Mouse (Mus musculus): ENCODE results near the gene Igfbp4. TPM values are rescaled to one million over a fixed set of nuclear protein-coding genes. Genes with fewer than 3 reads are reported as not detected.
A peak's percentile ranks its signal among the peaks of the same experiment; 100 is the strongest.

The Igfbp4 gene
- 10 to 100 TPM; 82.3 to 97.6 TPM for total RNA-seq (2021)
- long read RNA-seq, experiment 1, transcript Igfbp4-201 (4 exons, 3,831 nt) = major isoform, 76 of 99 reads
- long read RNA-seq, experiment 1, partial matches to known transcripts = 11 of 99 reads
- long read RNA-seq, experiment 1, other reads (novel, unspliced or antisense) = 12 of 99 reads
- long read RNA-seq, experiment 2, transcript Igfbp4-201 (4 exons, 3,831 nt) = major isoform, 44 of 55 reads
- long read RNA-seq, experiment 2, partial matches to known transcripts = 3 of 55 reads
- long read RNA-seq, experiment 2, other reads (novel, unspliced or antisense) = 8 of 55 reads

- DNase-seq = peak; percentile 47 to 78
Measured at GRCm38 (mm10) chr11:99041051-99041729, at the start of gene Igfbp4. TSS of gene Igfbp4 (plus strand) at chr11:99041244.

GRCm38 (mm10) chr11:98995987-98996386 is 45.1 kb upstream of the Igfbp4 start:
- no peak for DNase-seq

GRCm38 (mm10) chr11:98997659-98998058 is 43.4 kb upstream of the Igfbp4 start:
- no peak for DNase-seq

GRCm38 (mm10) chr11:98998776-98999175 is 42.3 kb upstream of the Igfbp4 start:
- DNase-seq = no peak

DNA sequence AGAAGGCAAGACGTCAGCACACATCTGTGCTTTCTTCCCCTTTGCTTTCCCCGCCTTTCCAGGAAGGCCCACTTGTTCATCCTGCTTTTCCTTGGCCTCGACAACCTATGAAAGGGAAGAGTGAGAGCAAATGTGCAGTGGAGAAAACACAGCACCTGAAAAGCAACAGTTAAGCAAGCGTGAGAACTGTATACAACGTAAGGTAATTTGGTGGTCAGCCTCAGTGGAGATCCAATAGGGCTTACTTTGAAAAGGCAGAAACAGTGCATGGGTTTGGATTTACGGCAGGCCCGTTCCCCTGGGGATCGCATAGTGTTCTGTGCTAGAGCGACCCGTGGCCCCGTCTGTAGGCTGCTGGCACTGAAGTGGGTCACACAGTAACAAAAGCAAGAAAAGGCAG is 41.8 kb upstream of the Igfbp4 start:
- DNase-seq = no peak

DNA sequence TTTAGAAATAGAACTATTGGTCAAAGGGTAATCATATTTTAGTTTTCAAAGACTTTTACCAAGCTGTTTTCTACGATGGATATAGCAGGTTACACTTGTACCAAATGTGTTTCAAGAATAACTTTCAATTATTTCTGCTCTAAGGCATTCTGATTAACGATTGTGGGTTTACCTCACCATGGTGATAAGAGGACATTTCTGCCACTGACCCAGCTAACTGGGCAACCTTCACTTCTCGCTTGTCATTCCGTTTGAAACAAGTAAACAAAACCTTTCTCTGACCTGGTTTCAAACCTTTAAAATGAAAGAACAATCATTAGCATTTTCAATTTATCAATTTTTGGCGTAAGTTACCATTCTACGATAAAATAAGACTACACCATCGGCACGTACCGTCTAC is 34.3 kb upstream of the Igfbp4 start:
- no peak for DNase-seq

GRCm38 (mm10) chr11:99010124-99010523 is 30.9 kb upstream of the Igfbp4 start:
- DNase-seq = no peak

GRCm38 (mm10) chr11:99010706-99011105 is 30.3 kb upstream of the Igfbp4 start:
- DNase-seq = no peak

DNA sequence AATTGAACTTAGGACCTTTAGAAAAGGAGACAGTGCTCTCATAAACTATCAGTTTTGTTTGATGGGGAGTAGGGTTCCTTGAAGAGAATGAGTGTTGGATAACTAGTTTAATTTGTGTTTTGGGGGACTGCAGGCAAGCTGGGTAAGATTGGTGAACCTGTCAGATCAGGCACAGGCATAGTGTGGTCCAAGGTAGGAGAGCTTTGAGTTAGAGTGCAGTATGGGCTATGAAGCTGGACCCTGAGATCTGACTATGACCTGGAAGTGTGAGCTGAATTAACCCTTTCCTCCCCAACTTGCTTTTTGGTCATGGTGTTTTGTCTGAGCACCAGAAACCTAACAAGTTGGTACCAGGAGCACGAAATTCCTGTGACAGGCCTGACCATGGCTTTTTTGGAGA is 27.2 kb upstream of the Igfbp4 start:
- no peak for DNase-seq

DNA sequence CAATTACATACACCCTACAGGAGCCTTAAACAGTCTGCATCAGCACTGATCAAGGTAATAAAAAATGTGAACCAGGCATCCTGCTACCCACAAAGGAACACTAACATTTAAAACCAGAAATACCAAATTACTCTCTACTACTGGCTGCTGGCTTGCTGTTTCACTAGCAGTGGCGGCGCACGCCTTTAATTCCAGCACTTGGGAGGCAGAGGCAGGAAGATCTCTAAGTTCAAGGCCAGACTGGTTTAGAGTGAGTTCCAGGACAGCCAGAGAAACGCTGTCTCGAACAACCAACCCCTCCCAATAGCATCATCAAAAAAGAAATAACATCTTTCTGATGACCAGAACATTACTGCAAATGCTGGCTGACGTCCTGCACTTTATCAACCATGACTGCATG is 21.2 kb upstream of the Igfbp4 start:
- no peak for DNase-seq

- no peak for DNase-seq
Measured at GRCm38 (mm10) chr11:99022384-99022933, 18.6 kb upstream of the Igfbp4 start.

DNA sequence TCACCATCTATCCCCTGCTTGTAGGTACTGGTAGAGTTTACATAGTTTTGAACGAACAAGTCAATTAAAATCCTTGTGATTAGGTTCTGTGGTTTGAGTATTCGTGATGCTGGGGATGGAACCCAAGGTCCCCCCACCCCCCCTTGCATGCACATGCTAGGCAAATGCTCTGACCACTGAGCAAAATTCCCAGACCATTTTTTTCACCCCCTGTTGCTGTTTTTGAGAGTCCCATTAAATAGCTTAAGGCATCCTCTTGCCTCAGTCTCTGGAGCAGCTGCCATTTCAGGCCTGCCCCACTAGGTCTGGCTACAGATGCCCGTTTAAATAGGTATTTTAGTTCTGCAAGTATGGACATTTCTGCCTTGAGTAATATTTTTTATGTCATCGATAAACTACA is 17.9 kb upstream of the Igfbp4 start:
- no peak for DNase-seq

GRCm38 (mm10) chr11:99023500-99024467 is 17.3 kb upstream of the Igfbp4 start, which contains the start of gene Top2a:
TSS of gene Top2a (minus strand) at chr11:99024189.
- peak; percentile 77 to 82 for DNase-seq

GRCm38 (mm10) chr11:99024468-99025134 is 16.4 kb upstream of the Igfbp4 start:
- no peak for DNase-seq

DNA sequence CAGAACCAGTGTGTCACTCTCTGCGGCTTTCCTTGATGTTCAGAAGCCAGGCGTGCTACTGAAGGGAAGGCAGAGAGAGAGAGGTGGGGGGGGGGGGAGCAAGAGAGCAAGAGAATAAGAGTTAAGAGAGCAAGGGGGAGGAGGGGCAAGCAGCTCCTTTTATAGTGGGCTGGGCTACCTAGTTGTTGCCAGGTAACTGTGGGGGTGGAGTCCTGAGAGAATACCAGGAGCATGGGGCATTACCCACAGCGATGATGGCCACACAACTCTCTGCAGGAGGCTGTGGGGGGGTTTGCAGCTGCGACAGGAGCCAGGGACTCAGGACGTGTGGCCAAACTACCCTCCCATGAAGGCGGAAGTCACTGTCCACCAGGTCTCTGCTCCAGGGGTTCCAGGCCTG is 15.2 kb upstream of the Igfbp4 start:
- DNase-seq = no peak

DNA sequence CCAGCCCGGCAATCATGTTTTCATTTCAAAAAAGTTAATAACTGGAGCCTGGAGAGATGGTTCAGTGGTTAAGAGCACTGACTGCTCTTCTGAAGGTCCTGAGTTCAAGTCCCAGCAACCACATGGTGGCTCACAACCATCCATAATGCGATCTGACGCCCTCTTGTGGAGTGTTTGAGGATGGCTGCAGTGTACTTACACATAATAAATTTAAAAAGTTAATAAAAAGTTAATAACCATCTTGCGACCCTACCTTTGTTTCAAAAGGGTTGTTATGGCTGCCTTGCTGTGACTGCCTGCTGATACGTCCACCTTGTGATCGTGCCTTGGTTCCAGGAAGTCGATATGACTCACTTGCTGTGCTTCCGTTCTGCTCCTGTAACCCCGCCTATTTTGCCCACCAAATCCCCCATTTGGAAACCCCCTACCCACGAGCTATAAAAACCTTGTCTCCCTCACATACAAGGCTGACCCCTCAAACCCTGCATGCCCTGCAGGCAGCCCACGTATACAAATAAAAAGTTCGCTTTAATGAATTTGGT is 14.1 kb upstream of the Igfbp4 start:
- no peak for DNase-seq

- no peak for DNase-seq
Measured at GRCm38 (mm10) chr11:99035350-99035749, 5.7 kb upstream of the Igfbp4 start.

DNA sequence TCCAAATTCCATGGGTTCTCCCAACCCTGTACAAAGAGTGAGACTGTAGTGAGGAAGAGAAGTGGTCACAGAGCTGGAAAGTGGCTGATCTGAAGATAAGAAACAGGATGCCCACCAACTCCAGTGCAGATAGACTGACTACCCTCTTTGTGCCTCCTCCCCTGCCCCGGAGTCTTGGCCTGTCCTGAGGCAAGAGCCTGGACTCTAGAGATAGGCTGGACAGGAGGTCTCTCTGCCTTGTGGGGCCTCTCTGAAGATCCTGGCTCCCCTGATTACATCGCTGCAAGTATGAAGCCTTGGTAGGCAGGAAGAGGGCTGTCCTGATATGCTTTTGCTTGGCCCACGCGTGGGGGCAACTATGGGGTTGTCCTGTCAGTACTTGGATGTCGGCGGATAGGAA is 4.8 kb upstream of the Igfbp4 start:
- no peak for DNase-seq

DNA sequence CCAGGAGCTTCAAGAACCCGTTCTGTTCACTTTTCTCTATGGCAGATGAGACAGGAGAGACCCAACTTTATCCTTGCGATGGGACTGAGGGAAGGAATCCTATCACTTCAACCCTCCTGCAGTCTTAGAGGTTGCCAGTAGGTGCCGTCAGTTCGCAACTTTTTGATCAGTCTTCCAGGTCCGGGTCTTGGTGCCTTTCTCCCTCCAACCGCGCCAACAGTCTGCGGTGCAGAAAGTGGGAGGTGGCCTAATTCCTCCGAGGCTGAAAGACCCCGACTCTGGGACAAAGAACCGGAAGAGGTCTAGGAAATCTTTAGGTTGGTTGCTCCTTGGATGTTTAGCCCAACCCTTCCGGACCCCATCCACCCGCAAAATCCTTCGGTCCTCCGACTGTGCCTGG is 1.3 kb upstream of the Igfbp4 start:
- peak; percentile 80 to 85 for DNase-seq

DNA sequence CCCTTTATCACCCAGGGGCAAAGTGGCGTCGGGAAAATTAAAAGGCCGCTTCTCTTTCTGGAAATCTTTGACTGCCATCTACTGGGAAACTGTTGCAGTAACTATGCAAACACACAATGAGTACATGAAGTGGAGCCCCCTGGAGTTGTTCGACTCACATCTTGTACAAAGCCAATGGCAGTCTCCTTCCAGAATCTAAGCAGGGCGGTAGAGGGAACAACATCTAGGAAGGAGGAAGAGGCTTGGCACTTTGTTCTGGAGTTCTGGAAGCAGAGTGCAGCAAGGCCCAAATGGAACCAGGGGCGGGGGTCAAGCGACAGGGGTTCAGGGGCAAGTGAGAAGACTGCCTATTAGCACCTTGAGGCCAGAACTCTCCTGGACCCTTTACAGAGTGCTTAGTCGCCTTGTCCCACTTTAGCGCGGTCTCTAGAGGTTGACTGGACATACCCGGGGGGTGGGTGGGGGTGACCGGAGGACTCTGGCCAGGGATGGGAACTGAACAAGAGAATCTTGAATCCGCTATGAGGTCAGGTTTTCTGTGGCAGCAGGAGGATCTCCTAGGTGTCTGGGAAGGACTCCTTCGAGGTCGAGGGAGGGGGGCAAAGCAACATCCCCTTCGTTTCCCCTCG is 584 bp upstream of the Igfbp4 start:
- DNase-seq = peak in 1 of 2 experiments; percentile 37

Data from adrenal gland, postnatal 36 days (tissue).